Mouse (Mus musculus) 3134 (cell line): ENCODE measurements around the gene Dclre1b.
"Not testable (repeated sequence)": the region's sequence is repeated elsewhere in the genome, so short reads cannot be mapped to it uniquely, and the experiment has no call there.

Source experiments
- DNase-seq: peaks from one replicate; pipeline ENCODE4 v3.0.0-alpha.2; 2011; ENCODE audit warnings: low spot score; ENCODE audit not compliant: insufficient read length; ENCODE audit errors: extremely low read depth

Gene Dclre1b

DNA sequence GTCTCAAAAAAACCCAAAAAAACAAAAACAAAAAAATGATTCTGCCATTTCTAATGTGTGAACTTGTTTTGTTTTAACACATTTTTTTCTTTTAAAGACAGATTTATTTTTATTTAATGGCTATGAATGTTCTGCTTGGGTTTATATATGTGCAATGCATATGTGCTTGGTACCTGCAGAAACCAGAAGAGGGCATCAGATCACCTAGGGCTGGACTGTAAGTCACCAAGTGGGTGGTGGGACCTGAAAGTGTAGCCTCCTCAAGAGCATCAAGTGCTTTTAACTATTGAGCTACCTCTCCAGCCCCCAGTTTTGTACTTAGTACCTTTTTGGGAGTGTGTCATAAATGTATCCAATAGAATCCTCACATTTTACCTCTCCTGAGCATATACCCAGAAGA, 18.3 kb upstream of the Dclre1b start:
- no peak for DNase-seq

DNA sequence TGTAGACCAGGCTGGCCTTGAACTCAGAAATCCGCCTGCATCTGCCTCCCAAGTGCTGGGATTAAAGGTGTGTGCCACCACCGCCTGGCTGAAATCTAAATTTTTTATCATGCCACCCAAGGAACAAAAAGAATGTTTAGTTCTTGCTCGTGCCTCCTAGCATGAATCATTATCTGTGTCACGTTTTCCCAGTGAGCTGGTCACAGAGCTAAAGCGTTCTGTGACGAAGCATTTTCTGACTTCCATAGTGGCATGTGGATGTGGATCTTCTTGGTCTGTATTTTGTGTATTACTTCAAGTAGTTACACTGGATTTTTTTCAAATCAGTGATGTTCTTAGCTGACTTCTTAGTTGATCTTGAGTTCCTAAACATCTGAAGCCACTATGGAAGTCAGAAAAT, 1.7 kb upstream of the Dclre1b start:
- no peak for DNase-seq

DNA sequence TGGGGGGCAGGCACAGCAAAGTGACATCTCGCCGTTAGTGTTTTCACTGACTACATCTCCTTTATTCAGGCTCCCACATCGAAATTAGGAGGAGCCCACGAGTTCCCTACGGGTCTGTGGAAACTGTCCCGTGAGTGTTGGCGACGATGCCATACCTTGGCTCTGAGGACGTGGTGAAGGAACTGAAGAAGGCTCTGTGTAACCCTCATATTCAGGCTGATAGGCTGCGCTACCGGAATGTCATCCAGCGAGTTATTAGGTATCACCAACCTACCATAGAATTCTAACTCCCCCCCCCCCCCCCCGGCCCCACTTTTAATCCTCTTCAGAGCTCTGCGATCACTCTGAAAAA, 531 bp upstream of the Dclre1b start:
- no peak for DNase-seq

DNA sequence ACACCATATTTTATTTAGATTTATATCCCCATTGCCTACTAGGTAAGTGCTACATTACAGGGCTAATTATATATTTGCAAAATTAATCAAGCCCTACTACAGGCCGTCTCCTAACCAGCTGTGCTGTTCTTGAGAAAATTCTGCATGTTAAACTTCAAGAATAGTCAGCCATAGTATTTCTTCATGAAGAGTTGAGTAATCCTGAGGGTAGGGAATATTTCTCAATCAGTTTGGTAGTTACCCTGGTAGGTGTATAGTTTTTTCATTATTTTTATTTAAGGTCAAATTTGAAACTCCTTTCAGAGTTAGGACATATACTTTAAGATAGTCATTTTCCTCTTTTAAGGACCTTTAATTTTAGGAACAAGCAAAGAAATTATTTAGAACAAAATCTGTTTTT, 3.6 kb downstream of the Dclre1b start:
- no peak for DNase-seq

DNA sequence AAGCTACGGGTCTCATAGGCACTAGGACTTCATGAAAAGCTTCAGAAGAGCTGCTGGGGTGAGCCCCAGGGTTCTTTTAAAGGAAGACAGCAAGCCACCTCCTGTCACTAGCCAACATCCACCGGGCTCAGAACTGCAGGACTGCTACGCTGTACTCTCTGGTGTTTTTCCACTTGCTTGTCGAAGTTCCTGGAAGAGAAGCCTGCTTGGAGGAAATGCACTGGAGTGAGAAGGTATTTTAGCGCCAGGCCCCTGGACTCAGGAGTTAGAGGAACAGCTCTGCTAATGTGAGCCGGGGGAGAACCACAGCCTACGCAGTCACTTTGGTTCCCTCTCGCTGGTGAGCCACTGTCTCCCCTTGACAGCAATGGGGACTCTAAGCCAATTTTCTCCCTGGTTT, 6.4 kb downstream of the Dclre1b start:
- no peak for DNase-seq

DNA sequence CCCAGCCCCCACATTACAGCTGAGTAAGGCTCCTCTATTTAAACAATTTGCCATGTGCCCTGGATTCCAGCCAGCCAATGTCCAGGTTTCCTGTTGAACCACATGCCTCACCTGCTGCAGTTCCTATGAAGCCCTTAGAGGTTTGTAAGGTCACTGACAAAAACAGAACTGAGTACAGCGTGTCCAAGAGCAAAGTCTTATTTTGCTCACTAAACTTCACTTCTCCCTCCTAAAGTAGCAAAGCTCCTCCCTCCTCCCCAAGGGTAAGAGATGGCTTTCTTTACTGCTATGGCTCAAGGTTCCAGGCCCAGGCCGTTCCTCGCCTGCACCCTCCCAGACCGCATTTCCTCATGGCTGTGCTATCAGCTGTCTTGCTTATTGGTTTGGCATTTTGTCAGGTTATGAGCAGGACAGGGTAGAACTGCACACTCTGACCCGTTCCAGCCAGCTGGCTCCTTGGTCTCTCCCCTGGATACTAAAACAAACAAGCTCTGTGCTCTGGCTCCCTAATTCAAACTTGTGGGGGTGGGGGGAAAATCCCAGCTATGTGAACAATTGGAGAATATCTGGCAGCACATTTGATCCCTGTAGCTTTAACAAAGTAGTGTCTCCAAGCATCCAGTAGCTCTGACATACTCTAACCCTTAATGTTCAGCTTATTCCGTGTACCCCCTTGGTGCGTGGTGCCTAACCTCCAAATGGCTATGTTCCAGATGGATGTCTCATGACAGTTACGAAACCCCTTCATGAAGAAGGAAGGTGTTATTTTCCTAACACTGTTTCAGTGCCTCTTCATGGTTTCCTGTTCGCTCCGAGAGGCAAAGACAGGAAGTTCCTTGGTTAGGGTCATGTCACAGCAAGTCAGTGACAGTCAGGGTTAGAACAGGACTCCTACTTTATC, 7.4 kb downstream of the Dclre1b start:
- DNase-seq, result peak; percentile 63

DNA sequence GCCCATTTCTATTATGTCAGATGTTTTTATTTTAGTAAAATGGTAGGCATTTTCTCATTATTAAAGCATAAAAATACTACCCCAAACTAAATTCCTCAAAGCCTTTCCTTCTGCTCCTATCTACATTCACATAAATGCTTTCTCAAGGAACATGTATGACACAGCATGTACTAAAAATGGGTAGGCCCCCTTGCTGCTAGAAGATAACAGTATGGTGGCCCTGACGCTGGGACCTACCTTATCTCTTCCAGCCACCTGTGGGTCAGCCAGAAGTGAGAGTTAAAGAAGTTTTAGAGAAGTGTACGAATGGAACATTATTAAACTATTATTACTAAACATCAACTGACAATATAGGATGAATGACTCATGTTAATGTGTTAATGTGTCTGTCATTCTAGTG, 9.7 kb downstream of the Dclre1b start:
- no peak for DNase-seq

DNA sequence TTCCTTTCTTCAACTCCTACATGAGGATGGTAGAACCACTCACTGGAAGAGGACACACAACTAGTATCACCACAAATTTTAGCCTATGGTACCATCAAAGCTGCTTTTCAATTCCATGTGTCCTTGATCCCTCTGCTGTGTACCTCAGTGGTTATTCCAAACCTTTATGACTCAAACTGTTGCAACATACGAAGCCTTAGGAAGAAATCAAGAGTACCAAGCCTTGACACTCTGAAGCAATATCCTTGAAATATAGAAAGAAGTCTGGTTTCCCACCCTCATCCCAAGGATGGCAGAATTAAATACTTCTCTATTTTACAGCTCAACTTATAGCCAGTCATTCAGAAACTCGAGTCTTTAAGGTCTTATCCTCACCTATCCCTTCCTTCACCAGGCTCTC, 12.9 kb downstream of the Dclre1b start:
- DNase-seq, result no peak

DNA sequence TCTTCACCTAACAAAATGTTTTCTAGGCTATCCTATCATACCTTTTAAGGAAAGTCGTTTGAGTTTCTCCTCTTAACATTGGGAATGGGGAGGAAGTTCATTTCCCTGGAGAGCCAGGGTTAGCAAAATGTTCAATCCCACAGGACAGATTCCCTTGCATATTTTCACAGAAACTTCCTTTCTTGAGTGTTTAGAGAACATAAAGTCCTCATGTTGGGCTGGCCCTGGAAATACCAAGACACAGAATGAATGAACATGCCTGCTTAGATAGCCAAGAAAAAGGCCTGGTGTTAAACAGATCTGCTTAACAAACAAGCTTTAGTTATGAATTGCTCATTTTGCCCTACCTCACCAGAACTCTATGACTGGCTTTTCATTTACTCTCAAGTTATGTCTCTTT, 16.7 kb downstream of the Dclre1b start:
- DNase-seq, result no peak

DNA sequence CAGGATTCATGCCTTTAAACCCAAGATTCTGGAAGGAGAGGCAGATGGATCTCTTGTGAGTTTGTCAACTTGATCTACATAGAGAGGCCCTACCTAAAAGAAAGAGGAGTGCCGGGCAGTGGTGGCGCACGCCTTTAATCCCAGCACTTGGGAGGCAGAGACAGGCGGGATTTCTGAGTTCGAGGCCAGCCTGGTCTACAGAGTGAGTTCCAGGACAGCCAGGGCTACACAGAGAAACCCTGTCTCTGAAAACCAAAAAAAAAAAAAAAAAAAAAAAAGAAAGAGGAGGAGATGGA, 17.2 kb downstream of the Dclre1b start:
- not testable (repeated sequence) for DNase-seq

DNA sequence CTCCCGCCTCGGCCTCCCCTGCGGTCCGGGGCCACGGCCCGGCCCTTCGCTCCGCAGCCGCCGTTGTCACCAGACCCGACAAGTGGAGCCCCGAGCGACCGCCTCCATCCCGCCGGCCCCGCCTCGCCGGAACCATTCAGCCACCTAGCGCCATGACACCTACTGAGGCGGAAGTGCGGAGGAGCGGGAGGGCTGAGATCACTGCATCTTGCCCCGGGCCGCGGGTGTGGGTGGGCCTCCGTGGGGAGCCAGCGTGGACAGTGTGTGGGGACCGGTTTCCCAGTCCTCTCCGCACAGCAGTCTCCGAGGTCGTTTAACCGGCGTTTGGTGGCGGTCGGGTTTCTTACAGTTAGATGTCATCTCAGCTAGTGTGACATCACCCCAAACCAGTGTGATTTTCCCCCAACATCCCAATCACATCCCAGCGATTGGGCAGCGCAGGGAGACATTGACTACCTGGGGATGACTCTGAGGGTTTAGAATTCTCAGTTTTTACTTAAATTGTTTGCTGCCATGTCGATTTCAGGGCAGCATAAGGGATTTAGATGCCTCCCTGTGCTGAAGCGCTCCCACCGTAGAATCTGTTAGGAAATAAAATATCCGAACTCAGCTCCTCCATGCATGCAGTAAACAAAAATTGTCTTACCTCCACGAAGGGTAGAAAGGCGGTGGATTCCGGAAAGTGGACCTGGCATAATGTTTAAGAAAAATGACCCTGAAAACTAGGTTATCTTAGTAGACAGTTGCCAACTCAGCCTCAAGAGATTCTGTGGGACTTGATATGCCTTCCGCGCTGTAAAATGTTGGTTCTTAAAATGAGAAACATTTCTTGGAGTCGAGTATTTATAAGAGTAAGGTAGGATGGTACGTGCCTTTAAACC, 17.8 kb downstream of the Dclre1b start, which contains the start of gene Hipk1:
TSS of gene Hipk1 (minus strand) at position 334 of the 881 bp plus-strand sequence.
- DNase-seq, result peak; percentile 93

DNA sequence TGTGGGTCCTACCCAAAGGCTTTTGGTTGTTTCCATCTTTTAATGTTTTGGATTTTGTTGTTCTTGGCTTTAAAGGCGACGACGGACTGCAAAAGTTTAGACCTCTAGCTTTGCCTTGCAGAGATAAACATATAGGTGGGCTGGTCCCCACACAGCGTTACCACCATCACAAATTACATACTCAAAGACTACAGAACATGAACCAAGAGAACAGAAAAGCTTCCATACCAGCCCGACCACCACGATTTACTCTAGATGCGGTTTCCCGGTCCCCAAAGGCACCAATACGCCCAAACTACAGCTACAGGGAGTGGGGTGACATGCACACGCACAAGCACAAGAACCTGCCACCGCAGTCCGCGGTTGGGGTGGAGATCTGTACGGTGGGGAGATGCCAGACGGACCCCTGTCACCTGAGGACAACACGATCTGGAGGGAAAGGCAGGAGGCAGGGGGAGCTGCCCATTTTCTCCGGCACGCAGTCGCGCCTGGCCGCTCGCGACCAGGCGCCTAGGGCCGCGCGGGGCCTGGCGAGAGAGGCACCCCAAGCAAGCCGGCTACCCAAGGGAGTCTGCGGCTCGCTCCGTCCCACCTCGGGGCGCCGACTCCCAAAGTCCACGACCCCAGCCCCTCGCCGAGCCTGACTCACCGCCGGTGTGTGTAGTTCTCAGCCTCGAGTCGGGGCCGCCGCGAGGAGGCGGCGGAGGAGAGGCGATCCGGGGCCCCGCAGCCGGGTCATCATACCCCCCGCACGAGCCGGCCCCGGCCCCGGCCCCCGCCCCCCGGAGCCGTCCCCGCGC, 18.7 kb downstream of the Dclre1b start:
- DNase-seq, result peak; percentile 71

DNA sequence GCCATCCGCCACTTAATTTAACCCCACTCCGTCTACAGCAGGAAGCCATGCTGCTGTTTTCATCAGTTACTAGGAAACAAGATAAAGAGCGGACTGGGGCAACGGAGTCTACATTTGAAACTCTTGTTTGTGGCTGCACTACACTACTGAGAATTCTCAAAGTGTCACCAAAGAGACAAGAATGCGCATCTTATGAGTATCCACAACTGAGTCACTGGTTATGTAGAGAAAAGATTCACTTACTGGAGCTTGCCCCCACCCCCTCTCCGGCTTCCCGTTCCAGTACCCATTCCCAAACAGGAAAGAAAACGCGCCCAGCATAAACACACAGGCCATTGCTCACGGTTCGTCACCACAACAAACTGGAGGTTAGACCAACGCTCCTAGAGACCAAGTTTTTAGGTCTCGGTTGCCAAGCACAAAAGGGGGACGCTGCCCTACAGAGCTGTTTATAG, 19.3 kb downstream of the Dclre1b start:
- peak; percentile 50 for DNase-seq

DNA sequence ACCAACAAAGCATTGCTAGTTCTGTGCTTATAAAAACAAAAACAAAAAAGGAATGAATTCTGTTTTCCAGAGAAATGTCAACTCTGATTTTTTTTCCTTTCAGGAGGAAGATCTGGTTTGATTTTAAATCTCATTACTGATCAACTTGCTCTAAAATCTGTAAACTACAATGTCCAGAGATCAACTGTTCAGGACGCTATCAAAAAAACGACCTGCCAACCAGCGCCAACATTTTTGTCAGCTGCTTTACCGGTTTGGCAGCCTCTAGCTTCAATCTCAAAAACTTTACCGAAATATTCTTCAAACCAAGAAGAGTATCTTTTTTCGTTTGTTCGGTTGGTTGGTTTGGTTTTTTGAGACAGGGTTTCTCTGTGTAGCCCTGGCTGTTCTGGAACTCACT, 20.1 kb downstream of the Dclre1b start:
- no peak for DNase-seq

DNA sequence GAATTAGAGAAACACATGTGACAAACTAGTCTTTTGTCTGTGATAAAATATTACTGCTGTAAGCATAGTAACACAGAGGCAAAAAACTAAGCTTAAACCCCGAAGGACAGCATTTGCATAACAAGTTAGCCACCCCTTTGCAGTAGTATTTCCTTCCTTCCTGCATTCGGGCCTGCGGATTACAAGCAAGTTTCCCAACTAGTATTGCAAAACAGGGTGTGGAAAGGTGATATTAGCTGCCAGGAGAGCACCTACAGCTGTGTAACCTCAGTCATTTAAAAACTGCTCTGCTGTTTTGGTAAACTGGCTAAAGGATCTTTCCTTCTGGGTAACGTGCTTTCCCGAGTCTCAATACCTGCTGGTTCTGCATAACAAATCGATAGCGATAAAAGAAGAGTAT, 22.0 kb downstream of the Dclre1b start:
- no peak for DNase-seq

DNA sequence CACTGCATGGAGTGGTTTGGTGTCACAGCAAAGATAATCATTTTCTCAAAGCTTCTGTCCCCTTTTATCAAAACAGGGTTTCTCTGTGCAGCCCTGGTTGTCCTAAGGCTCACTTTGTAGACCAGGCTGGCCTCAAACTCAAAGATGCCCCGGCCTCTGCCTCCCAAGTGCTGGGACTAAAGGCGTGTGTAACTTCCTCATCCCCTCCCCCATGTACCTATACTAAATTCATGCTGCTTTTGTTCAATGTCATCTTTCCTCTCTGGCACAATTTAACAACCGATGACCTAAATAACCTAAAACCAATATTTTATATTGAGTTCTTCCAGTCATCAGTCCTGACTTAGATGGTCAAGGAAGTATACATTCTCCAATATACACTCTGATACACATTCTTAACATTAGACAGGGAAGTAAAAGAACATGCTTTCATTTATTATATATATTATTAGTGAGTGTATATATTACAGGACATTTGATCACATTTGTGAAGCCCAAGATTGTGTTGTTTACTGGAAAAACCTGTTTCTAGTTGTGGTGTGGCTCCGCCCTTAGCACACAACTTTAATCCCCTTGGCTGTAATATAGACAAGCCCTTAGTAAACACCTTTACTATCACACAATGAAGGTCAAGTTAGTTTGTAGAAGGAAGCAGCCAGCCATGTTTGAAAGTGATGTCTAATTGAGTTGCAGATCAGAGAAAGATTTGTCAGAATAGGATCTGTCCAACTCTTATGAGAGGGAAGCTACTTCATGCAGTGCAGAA, 26.2 kb downstream of the Dclre1b start:
- no peak for DNase-seq

DNA sequence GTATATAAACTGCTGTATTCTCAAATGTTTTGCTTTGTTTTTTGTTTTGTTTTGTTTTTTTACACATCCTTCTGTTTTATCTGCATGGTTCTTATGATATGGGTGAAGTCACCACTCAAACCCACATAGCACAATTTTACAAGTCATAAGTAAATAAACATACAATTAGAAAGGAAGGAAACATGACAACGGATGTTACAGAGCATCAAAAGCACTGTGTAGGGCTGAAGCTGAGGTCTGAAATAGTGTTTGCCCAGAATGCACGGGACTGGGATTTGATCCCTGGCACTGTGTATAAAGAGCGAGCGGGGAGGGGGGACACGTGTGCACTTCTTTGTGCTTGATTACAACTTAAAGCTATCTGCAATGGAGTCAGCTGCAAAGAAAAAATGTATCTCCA, 28.5 kb downstream of the Dclre1b start:
- DNase-seq, result no peak

DNA sequence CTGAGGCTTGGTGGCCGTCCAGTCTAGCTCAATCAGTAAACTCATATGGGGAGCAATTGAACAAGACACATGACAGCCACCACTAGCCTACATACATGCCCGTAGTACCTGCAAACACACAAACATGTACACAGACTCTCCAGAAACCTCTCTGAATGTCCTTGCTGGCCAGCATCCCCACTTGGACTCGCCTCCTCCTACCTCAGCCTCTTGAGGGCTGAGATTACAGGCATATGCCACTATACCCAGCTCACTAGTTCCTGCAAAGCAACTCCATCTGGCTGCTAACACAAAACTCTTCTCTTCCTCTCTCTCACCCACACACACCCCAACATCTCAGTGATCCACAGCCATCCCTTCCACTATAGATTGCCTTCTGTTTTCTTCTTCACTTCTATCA, 29.0 kb downstream of the Dclre1b start:
- no peak for DNase-seq

DNA sequence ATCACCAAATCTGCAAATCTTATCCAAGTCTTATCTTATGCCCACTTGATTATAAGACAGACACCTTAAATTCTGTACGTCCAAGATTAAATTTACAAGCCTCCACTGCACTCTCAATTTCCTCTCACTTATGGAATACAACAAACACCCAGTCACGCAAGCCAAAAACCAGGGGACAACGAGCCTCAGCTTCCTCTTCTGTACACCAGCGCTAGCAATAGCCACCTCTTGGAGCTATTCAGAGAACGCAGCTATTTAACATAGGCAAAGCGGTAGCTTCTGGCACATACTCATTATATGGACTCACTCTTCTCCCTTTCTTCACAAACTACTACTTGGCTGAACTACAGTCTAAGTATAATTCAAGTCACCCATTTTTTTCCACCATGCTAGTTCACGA, 30.1 kb downstream of the Dclre1b start:
- DNase-seq, result no peak

DNA sequence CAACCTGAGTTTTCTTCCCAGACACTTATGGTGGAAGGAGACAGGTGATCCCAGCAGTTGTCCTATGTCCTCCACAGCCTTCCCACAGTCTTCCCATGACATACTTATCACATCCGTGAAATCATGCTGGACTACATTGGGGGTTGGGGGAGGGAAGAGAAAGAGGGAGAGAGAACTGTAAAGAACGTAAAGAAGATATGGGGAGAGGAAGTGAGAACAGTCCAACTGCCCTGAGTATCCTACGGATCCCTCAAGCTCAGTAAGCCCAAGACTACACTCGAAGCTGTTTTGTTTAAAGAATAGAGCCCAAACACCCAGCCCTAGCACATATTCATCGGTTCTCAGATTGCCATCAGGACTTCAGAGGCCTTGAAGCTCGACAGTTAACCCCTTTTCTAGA, 30.6 kb downstream of the Dclre1b start:
- no peak for DNase-seq
